Comparison of ENCODE assay signal across 11 mouse cellular contexts in the genomic region with DNA sequence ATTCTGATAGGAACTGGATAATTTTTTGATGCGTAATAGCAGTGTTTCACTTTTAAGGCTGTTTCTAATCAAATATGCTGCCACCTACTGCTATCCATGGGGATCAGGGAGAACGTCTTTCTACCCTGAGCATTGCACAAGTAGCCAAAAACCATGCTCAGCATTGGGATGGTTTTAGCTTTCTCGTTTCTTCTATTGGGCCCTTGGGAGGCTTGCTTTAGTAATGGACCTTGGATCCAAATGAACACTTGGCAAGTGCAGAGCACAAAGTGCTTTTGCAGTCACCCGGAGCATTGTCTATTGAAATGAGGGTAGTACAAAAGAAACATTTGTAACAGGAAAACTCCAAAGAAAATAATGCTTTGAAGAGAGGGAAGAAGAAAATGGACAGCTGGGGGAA.
DNase-seq lines count a peak whose midpoint lies in the region; ATAC-seq lines count a peak whose summit lies in the region.
"Had no signal": no experiment of that assay in that cellular context is flagged by ENCODE, and none has a peak within 500 bp of the region (broad histone marks: within the 10 kb centered on the region; RNA-seq: fewer than 3 reads in every experiment).

No protein-coding gene starts in this region.

- peak; percentile 5 for DNase-seq in gastrocnemius, postnatal 14 days
- no peak for DNase-seq in gastrocnemius, postnatal 36 days
- DNase-seq in layer of hippocampus, adult 11-12 months (ENCODE audit: low spot score): peak; percentile 16
- DNase-seq in layer of hippocampus, postnatal 36 days: no peak
- peak; percentile 38 for DNase-seq in 3T3-L1 (ENCODE audit: low read depth, low spot score)
- DNase-seq in brain, adult 2 months (ENCODE audit: low read depth, low spot score): peak; percentile 64
- DNase-seq: cerebellum, adult 11 months; kidney, postnatal 36 days; right cerebral cortex, postnatal 14 days had no signal

- no peak for ATAC-seq in CD4-positive, CD25-positive, alpha-beta regulatory T cell, adult 4 months
- ATAC-seq: lung, postnatal 0 days had no signal

- intact Hi-C loops in gastrocnemius, postnatal 14 days (cut with DNase I; ENCODE audit: low total_unique reads): no loop called here
- intact Hi-C loops in gastrocnemius, postnatal 36 days (cut with DNase I): no loop called here

Comparison
In these comparisons a context has a peak if more than half of its experiments do, and no peak if none do; other contexts are left out.
1. DNase-seq: peak in gastrocnemius, postnatal 14 days (single experiment), layer of hippocampus, adult 11-12 months (single experiment), 3T3-L1 (single experiment) and brain, adult 2 months (single experiment); none in gastrocnemius, postnatal 36 days (0 of 2) and layer of hippocampus, postnatal 36 days (0 of 2).